Mouse (Mus musculus): ENCODE results near the gene Msi2.

DNA sequence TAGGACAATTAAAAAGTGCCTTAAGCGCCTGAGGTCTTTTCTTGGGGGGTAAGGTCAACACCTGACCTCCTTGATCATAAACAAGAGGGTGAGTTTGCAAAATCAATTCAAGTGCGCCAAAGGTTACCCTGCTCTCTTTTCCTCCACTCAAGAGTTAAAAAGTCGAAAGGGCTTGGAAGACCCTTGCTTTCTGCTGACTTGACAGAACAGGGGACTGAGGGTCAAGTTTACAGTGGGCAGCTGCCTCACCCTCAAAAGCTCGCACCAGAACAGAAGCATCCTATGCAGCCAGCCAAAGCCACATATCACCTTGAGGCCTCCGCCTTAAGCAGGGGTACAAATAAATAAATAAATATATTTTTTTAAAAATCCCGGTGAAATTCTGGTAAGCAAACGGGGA, 3.0 kb downstream of the Msi2 start:
- TF ChIP-seq POLR2A (IDR thresholded peaks at IDR 0.05; ENCODE audit: insufficient read depth, low read depth, low read length) (no peak), CTCF (IDR thresholded peaks at IDR 0.05; ENCODE audit: insufficient read depth, low read depth, low read length) (no peak)

Data from olfactory bulb, adult 2 months (tissue).